Mouse (Mus musculus): ENCODE measurements at regions not wholly inside any gene's neighbourhood (a gene's known extent, or its start where the extent isn't known, plus 50 kb on each side); places are given as distances from the start of the nearest gene placed in this dataset.

GRCm38 (mm10) chr12:42947961-42948360, 1262.2 kb downstream of the Dnajb9 start:
- H3K27me3 ChIP-seq (ENCODE audit: control insufficient read depth, insufficient read depth, low read length): no peaks in the 10 kb centered on the region
- no peak overlapping the region for H3K4me3 ChIP-seq (ENCODE audit: low read depth, low read length)
- H3K4me1 ChIP-seq (replicated peaks; ENCODE audit: control insufficient read depth, insufficient read depth): no peaks in the 10 kb centered on the region
- no peak overlapping the region for H3K27ac ChIP-seq (replicated peaks)
- no peak for DNase-seq (ENCODE audit: low spot score)
- no peaks in the 10 kb centered on the region for H3K36me3 ChIP-seq (ENCODE audit: control insufficient read depth, insufficient read depth, low read length)
- no peak for ATAC-seq (ENCODE audit: low FRiP score, low TSS enrichment)
- TF ChIP-seq EP300 (optimal IDR thresholded peaks at IDR 0.05): no peak
- no peak for TF ChIP-seq CTCF (IDR thresholded peaks at IDR 0.05; ENCODE audit: low read depth)
- no peak overlapping the region for H3K9ac ChIP-seq (ENCODE audit: low read length)
- 84% methylated on average over 2 of the region's 2 CpGs for WGBS
- no peaks in the 10 kb centered on the region for H3K9me3 ChIP-seq (ENCODE audit: control insufficient read depth, low read length)
- no peak overlapping the region for H3K4me2 ChIP-seq (replicated peaks; ENCODE audit: low read depth)

- WGBS: 78% methylated on average over 2 of the region's 2 CpGs
- DNase-seq (ENCODE audit: low spot score): no peak
- Histone ChIP-seq H3K27me3 (ENCODE audit: control insufficient read depth, insufficient read depth, low read length) (no peaks in the 10 kb centered on the region), H3K4me2 (replicated peaks; ENCODE audit: low read depth) (no peak overlapping the region), H3K9me3 (ENCODE audit: control insufficient read depth, low read length) (no peaks in the 10 kb centered on the region), H3K36me3 (ENCODE audit: control insufficient read depth, insufficient read depth, low read length) (no peaks in the 10 kb centered on the region), H3K9ac (ENCODE audit: low read length) (no peak overlapping the region), H3K27ac (replicated peaks) (no peak overlapping the region), H3K4me1 (replicated peaks; ENCODE audit: control insufficient read depth, insufficient read depth) (no peaks in the 10 kb centered on the region), H3K4me3 (ENCODE audit: low read depth, low read length) (no peak overlapping the region)
- TF ChIP-seq EP300 (optimal IDR thresholded peaks at IDR 0.05) (no peak), CTCF (IDR thresholded peaks at IDR 0.05; ENCODE audit: low read depth) (no peak)
- ATAC-seq (ENCODE audit: low FRiP score, low TSS enrichment): no peak
These were observed 1295.8 kb downstream of the Dnajb9 start for GRCm38 (mm10) chr12:42914374-42914773.
